Mouse (Mus musculus) kidney, postnatal 0 days (tissue): ENCODE measurements at regions not wholly inside any gene's neighbourhood (a gene's known extent, or its start where the extent isn't known, plus 50 kb on each side); places are given as distances from the start of the nearest gene placed in this dataset.

Experiments
- ATAC-seq: fragments of 200-750 bp; cut with Nextera tagmentation; replicated peaks from 2 replicates; pipeline ENCODE4 v1.8.0; 2017; ENCODE audit warnings: low read depth, moderate number of reproducible peaks, moderate TSS enrichment, moderate library complexity; ENCODE audit not compliant: low FRiP score
- DNase-seq: peaks from one replicate; pipeline ENCODE4 v3.0.0-alpha.2; 2016; ENCODE audit warnings: low spot score
- H3K27ac ChIP-seq: fragments of 300-500 bp; sonication (generic); 2 replicates; pipeline ENCODE4 v1.5.1; 2014; ENCODE audit warnings: mild to moderate bottlenecking
- H3K27me3 ChIP-seq: fragments of 300-500 bp; sonication (generic); 2 replicates; pipeline ENCODE4 v1.6.1; 2014; ENCODE audit warnings: low read length, mixed read lengths; ENCODE audit not compliant: insufficient read depth
- H3K36me3 ChIP-seq: fragments of 300-500 bp; sonication (generic); 2 replicates; pipeline ENCODE4 v1.6.1; 2014; ENCODE audit warnings: low read length, mixed read lengths; ENCODE audit not compliant: insufficient read depth
- H3K4me1 ChIP-seq: fragments of 300-500 bp; sonication (generic); replicated peaks from 2 replicates; pipeline ENCODE4 v1.6.1; 2014; ENCODE audit warnings: antibody characterized with exemption, low read length, mixed read lengths; ENCODE audit not compliant: insufficient read depth
- H3K4me2 ChIP-seq: fragments of 300-500 bp; sonication (generic); 2 replicates; pipeline ENCODE4 v1.6.1; 2014; ENCODE audit warnings: mild to moderate bottlenecking, low read length, moderate library complexity, mixed read lengths
- H3K4me3 ChIP-seq: fragments of 300-500 bp; sonication (generic); replicated peaks from 2 replicates; pipeline ENCODE4 v1.5.1; 2014; ENCODE audit warnings: low read depth, low read length
- H3K9ac ChIP-seq: fragments of 300-500 bp; sonication (generic); 2 replicates; pipeline ENCODE4 v1.6.1; 2014; ENCODE audit warnings: low read depth, low read length
- H3K9me3 ChIP-seq: fragments of 300-500 bp; sonication (generic); replicated peaks from 2 replicates; pipeline ENCODE4 v1.6.1; 2016; ENCODE audit warnings: low read length, inconsistent platforms, mixed read lengths
- CTCF ChIP-seq: IDR thresholded peaks from 2 replicates; pipeline ENCODE4 v1.5.1; 2016; ENCODE audit warnings: antibody characterized with exemption, low read depth, mild to moderate bottlenecking, moderate library complexity
- WGBS: fragments of 180-500 bp; shearing (Covaris S2); extraction: QIAGEN DNeasy Blood & Tissue Kit; methylation state at CpG from one replicate; pipeline ENCODE4 v1.1.7; 2014; 5-methylcytosine and 5-hydroxymethylcytosine counted together

DNA sequence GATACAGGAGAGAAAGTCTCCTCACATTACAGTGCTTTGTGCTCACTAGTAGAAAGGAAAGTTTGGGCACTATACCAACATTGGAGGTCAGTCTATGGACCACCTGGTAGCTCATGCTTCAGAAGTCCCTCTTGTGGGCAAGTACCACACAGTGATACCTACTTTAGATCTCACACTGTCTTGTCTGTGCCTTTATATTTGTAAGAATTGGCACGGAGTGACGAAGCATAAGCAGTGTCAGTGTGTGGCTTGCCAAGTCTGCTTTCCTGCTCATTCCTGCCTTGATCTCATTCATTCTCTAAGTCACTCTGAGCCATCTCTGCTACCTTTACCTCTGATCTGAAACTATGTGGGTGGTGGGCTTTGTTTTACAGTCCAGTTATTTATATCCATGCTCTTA, 565.9 kb upstream of the Camk1g start:
- H3K4me3 ChIP-seq = no peak overlapping the region
- 91% methylated on average over 2 of the region's 2 CpGs for WGBS
- H3K9ac ChIP-seq = no peak overlapping the region
- no peaks in the 10 kb centered on the region for H3K36me3 ChIP-seq
- H3K27me3 ChIP-seq = no peaks in the 10 kb centered on the region
- no peak for TF ChIP-seq CTCF
- no peaks in the 10 kb centered on the region for H3K9me3 ChIP-seq
- no peak overlapping the region for H3K4me2 ChIP-seq
- ATAC-seq (no peak), DNase-seq (no peak)
- H3K27ac ChIP-seq = no peak overlapping the region
- no peaks in the 10 kb centered on the region for H3K4me1 ChIP-seq

DNA sequence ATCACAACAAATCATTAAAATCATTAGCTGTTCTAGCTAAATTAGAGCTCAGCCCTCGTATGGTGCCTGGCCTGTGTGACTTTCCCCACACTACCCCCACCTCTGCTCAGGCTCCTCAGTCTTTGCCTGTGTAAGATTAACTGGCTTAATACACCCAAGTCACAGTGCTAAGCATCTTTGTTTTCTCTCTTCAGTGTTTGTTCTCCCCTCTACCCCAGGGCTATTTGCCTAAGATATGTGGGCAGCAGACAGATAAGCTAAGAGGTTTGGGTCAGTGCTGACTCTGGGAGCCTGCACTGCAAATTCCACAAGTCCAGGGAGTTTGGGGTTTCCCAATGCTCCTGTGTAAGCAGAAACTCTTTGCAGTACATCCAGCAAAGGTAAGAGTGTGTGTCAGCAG, 564.2 kb upstream of the Camk1g start:
- H3K9ac ChIP-seq = no peak overlapping the region
- DNase-seq (peak; percentile 7), ATAC-seq (no peak)
- no peak overlapping the region for H3K4me3 ChIP-seq
- no peaks in the 10 kb centered on the region for H3K4me1 ChIP-seq
- no peak for TF ChIP-seq CTCF
- no peak overlapping the region for H3K27ac ChIP-seq
- no peaks in the 10 kb centered on the region for H3K36me3 ChIP-seq
- H3K4me2 ChIP-seq = no peak overlapping the region
- H3K27me3 ChIP-seq = no peaks in the 10 kb centered on the region
- WGBS = 15% methylated on average over 1 of the region's 1 CpGs
- no peaks in the 10 kb centered on the region for H3K9me3 ChIP-seq

DNA sequence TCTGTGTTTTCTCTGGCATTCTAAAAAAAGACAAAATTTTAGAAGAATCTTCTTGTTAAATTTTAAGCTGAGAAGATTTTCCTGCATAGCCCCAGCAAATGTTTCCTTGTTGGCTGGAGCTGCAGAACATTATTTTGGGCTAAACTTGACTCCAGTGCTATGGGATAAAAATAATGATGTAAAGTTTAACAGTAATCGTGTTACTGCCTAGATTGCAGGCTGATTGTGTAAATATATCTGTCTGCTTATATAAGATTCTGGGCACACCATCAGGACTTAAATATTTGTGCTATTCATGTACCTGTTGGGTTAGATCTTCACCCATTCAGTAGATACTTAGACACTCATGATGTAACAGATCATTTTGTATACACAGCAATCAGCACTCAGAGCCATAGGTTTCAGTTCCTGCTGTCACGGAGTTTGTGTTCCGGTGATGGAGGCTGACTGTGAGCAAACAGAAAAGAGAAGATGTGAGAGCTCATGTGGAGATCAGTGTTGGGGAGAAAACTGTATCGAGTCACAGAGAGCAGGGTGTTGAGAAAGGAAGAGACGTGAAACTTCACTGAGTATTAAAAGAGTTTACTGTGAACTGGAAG, 561.1 kb upstream of the Camk1g start:
- ATAC-seq = no peak
- no peaks in the 10 kb centered on the region for H3K36me3 ChIP-seq

GRCm38 (mm10) chr1:193928607-193929006, 558.5 kb upstream of the Camk1g start:
- H3K27me3 ChIP-seq = no peaks in the 10 kb centered on the region
- no peak for TF ChIP-seq CTCF
- 66% methylated on average over 4 of the region's 4 CpGs for WGBS
- H3K4me3 ChIP-seq = no peak overlapping the region
- H3K4me2 ChIP-seq = no peak overlapping the region
- ATAC-seq (no peak), DNase-seq (no peak)
- no peaks in the 10 kb centered on the region for H3K9me3 ChIP-seq
- no peak overlapping the region for H3K27ac ChIP-seq
- H3K9ac ChIP-seq = no peak overlapping the region
- H3K4me1 ChIP-seq = no peaks in the 10 kb centered on the region
- no peaks in the 10 kb centered on the region for H3K36me3 ChIP-seq

More for the DNA sequence above, 561.1 kb upstream of the Camk1g start:
- no peaks in the 10 kb centered on the region for H3K4me1 ChIP-seq
- DNase-seq = no peak
- H3K9me3 ChIP-seq = no peaks in the 10 kb centered on the region
- no peak overlapping the region for H3K9ac ChIP-seq
- no peaks in the 10 kb centered on the region for H3K27me3 ChIP-seq
- H3K4me3 ChIP-seq = no peak overlapping the region
- no peak for TF ChIP-seq CTCF
- WGBS = 90% methylated on average over 5 of the region's 5 CpGs
- H3K4me2 ChIP-seq = no peak overlapping the region
- no peak overlapping the region for H3K27ac ChIP-seq

DNA sequence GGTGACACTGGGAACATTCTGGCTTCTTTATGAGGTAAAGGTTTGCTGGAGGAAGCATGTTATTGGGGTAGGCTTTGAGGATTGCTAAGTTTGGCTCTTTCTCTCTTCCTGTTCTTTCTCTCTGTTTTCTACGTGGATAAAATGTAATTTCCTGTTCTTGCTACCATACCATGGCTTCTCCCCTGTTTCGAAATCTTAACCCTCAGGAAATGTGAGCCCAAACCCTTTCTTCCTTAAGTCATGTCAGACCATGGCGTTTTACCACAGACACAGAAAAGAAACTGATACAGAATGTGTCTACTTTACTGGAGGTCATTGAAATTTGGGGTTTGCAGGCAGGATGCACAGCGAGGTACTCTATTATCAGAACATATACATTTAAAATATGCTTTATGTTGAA, 552.7 kb upstream of the Camk1g start:
- Histone ChIP-seq H3K9ac (no peak overlapping the region), H3K9me3 (no peaks in the 10 kb centered on the region), H3K27me3 (no peaks in the 10 kb centered on the region), H3K4me1 (no peaks in the 10 kb centered on the region), H3K27ac (no peak overlapping the region), H3K4me2 (no peak overlapping the region), H3K36me3 (no peaks in the 10 kb centered on the region), H3K4me3 (no peak overlapping the region)
- ATAC-seq = no peak
- WGBS = 61% methylated on average over 4 of the region's 4 CpGs
- TF ChIP-seq CTCF = no peak
- DNase-seq = no peak

DNA sequence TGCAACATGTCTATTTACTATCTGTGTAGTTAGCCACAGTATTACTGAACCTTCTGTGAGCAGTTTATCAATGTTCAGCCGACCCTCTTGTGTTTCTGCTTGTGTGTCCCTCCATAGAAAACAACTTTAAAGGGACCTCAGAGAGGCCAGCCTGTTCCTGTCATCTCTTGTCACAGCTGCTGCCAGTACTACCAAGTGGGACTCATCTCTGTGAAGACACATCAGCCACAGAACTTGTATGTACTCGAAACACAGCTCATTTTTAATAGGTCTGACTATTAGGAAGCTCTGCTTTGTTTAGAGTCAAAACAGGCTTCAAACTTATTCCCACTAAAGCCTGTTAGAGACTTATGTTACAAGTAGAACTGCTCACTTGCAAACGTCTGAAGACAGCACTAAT, 549.1 kb upstream of the Camk1g start:
- H3K4me2 ChIP-seq = no peak overlapping the region
- no peaks in the 10 kb centered on the region for H3K4me1 ChIP-seq
- no peaks in the 10 kb centered on the region for H3K36me3 ChIP-seq
- no peak overlapping the region for H3K4me3 ChIP-seq
- WGBS = 52% methylated on average over 3 of the region's 3 CpGs
- no peak overlapping the region for H3K9ac ChIP-seq
- DNase-seq (peak; percentile 19), ATAC-seq (no peak)
- H3K27ac ChIP-seq = no peak overlapping the region
- no peaks in the 10 kb centered on the region for H3K27me3 ChIP-seq
- no peak for TF ChIP-seq CTCF
- H3K9me3 ChIP-seq = no peaks in the 10 kb centered on the region

GRCm38 (mm10) chr1:193905711-193906110, 535.6 kb upstream of the Camk1g start:
- no peak for TF ChIP-seq CTCF
- Histone ChIP-seq H3K27ac (no peak overlapping the region), H3K4me1 (no peaks in the 10 kb centered on the region), H3K4me3 (no peak overlapping the region), H3K9me3 (no peaks in the 10 kb centered on the region), H3K36me3 (no peaks in the 10 kb centered on the region), H3K27me3 (no peaks in the 10 kb centered on the region), H3K4me2 (no peak overlapping the region), H3K9ac (no peak overlapping the region)
- DNase-seq (no peak), ATAC-seq (no peak)
